Mouse (Mus musculus) intestine, embryonic 15.5 days (tissue): ENCODE results near the gene Bcas1. TPM values are rescaled to one million over a fixed set of nuclear protein-coding genes. Genes with fewer than 3 reads are reported as not detected.
A peak's percentile ranks its signal among the peaks of the same experiment; 100 is the strongest.

Source experiments
- ATAC-seq: fragments of 200-750 bp; cut with Nextera tagmentation; 2 replicates; pipeline ENCODE4 v1.8.0; 2017; ENCODE audit warnings: moderate TSS enrichment, moderate library complexity
- H3K27ac ChIP-seq: fragments of 300-500 bp; sonication (generic); 2 replicates; pipeline ENCODE4 v1.5.1; 2015; ENCODE audit warnings: mild to moderate bottlenecking, inconsistent platforms
- H3K27me3 ChIP-seq: fragments of 300-500 bp; sonication (generic); replicated peaks from 2 replicates; pipeline ENCODE4 v1.6.1; 2015; ENCODE audit warnings: inconsistent platforms
- H3K36me3 ChIP-seq: fragments of 300-500 bp; sonication (generic); 2 replicates; pipeline ENCODE4 v1.6.1; 2015; ENCODE audit warnings: inconsistent platforms
- H3K4me1 ChIP-seq: fragments of 300-500 bp; sonication (generic); replicated peaks from 2 replicates; pipeline ENCODE4 v1.6.1; 2015; ENCODE audit warnings: inconsistent platforms
- H3K4me2 ChIP-seq: fragments of 300-500 bp; sonication (generic); replicated peaks from 2 replicates; pipeline ENCODE4 v1.6.1; 2015; ENCODE audit warnings: mild to moderate bottlenecking, inconsistent platforms
- H3K4me3 ChIP-seq: fragments of 300-500 bp; sonication (generic); replicated peaks from 2 replicates; pipeline ENCODE4 v1.5.1; 2015; ENCODE audit warnings: inconsistent platforms
- H3K9ac ChIP-seq: fragments of 300-500 bp; sonication (generic); 2 replicates; pipeline ENCODE4 v1.6.1; 2015; ENCODE audit warnings: inconsistent platforms
- H3K9me3 ChIP-seq: fragments of 300-500 bp; sonication (generic); 2 replicates; pipeline ENCODE4 v1.6.1; 2016; ENCODE audit warnings: inconsistent platforms
- WGBS: fragments of 180-500 bp; shearing (Covaris S2); methylation state at CpG from one replicate; pipeline ENCODE4 v1.1.7; 2015; 5-methylcytosine and 5-hydroxymethylcytosine counted together
- polyA plus RNA-seq: library from polyadenylated mRNA; unstranded; fragments of >200 nt; fragmentation: Nextera tagmentation; extraction: Ambion mirVana; gene quantifications from 2 replicates; pipeline ENCODE4 v1.2.1, GENCODE M21; 2015

The Bcas1 gene
- polyA plus RNA-seq, 1 experiment from 2014 or later: 6.0 TPM

DNA sequence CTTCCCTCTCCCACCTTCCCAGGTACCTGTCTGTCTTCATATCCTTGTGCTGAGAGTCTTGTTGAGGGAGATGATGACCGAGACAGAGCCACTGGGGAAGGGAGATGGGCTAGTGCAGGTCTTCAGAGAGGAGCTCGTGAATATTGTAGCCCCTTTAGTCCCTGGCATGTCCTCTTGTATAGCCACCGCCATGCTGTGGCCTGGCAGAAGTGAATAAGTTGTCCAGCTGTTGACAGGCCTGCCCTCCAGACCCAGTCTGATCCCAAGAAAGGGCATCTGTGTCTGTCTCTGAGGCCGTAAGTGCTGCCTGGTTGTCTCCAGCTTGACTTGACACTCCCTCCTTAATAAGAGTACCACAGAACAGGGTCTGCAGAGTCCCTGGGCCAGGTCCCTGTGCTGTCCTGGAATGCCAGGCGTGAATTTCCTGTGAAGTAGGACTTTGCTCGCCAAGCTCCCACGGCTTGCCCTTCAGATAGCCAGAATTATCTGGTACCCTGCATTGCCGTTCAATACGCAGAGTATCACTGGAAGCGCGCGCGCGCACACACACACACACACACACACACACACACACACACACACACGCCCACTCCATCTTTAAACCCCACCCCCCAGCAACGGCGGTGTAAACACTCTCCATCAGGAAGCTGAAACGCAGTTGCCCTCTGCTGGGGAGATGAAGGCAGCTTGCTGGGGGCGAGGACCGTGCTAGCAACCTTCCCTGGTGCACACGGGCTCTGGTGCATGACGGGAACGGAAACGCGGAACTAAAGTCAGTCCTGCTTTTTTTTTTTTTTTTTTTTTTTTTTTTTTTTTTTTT lies 108.7 kb downstream of the Bcas1 start:
- 10% methylated on average over 25 of the region's 25 CpGs for WGBS
- ATAC-seq: peak; percentile 90
- peak overlapping the region; percentile 82 for H3K27ac ChIP-seq
- no peaks in the 10 kb centered on the region for H3K27me3 ChIP-seq
- no peaks in the 10 kb centered on the region for H3K36me3 ChIP-seq
- peak overlapping the region; percentile 75 for H3K4me2 ChIP-seq
- H3K9ac ChIP-seq: peak overlapping the region; percentile 20; the same call in 1 of the 2 replicates
- peak overlapping the region; percentile 24 for H3K4me3 ChIP-seq
- peaks cover 16% of the 10 kb centered on the region; the same call in 1 of the 2 replicates for H3K4me1 ChIP-seq
- H3K9me3 ChIP-seq: no peaks in the 10 kb centered on the region

DNA sequence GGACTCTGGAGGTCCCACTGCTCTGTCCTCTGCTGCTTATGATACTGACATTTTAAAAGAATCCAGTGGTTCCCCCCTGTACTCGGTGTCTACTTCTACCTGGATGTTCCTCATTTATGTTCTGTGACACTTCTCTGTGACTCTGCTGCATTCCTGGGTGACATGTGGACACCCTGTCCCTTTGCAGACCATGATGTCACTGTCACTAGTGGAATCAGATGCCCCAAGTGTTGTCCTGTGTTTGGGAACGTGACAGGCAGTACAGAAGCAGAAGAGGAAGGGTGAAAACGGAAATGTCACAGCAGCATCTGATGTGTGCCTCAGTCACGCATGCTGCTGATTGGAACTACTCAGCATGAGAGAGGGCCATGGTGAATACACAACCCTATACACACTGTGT lies 110.9 kb downstream of the Bcas1 start:
- Histone ChIP-seq H3K9me3 (no peaks in the 10 kb centered on the region), H3K27ac (no peak overlapping the region), H3K27me3 (no peaks in the 10 kb centered on the region), H3K36me3 (no peaks in the 10 kb centered on the region), H3K4me1 (peaks cover 15% of the 10 kb centered on the region; the same call in 1 of the 2 replicates), H3K9ac (no peak overlapping the region), H3K4me2 (no peak overlapping the region), H3K4me3 (no peak overlapping the region)
- 87% methylated on average over 4 of the region's 4 CpGs for WGBS
- ATAC-seq: no peak

DNA sequence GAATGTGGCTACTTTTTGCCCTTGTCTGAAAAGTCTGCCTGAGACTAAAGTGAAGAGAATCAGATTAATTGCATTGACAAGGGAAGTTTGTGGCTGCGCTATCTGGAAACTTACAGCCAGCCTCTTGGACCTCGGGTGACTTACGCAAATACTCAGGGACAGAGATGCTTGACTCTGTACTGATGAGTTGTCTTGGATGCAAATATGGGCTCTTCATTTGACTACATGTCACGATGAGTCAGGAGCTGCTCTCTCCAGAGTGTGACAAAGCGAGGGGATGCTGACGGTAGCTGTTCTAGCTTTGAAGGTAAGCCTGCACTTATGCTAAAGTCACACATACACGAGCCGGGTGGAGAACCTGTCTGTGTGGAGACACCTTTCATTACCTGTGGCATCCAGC lies 111.3 kb downstream of the Bcas1 start:
- Histone ChIP-seq H3K27ac (no peak overlapping the region), H3K9ac (no peak overlapping the region), H3K36me3 (no peaks in the 10 kb centered on the region), H3K4me2 (no peak overlapping the region), H3K4me1 (peaks cover 13% of the 10 kb centered on the region; the same call in 1 of the 2 replicates), H3K4me3 (no peak overlapping the region), H3K9me3 (no peaks in the 10 kb centered on the region), H3K27me3 (no peaks in the 10 kb centered on the region)
- ATAC-seq: no peak
- WGBS: 89% methylated on average over 8 of the region's 8 CpGs

DNA sequence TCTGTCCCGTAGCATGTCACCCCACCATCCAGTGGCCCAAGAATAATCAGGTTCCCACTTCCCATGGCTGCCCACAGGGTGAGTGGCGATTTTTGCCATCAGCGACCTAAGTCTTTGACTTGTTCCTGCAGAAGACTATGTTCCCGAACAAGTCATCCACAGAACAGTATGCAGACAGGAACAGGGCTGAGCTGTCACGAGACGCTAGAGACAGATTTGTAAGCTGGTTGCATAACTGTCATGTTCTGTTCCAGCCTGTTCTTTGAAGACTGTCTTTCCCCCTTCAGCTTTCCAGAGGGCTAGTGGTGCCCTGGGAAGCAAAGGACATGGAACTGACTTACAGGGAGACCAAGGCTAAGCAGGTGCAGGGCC lies 116.7 kb downstream of the Bcas1 start:
- ATAC-seq: no peak
- H3K36me3 ChIP-seq: no peaks in the 10 kb centered on the region
- H3K27ac ChIP-seq: 0 out of 2 replicates have a peak overlapping the region, but pooled peaks have one; percentile 19
- no peak overlapping the region for H3K4me3 ChIP-seq
- H3K9ac ChIP-seq: no peak overlapping the region
- 78% methylated on average over 6 of the region's 6 CpGs for WGBS
- no peak overlapping the region for H3K4me2 ChIP-seq
- H3K4me1 ChIP-seq: peaks cover 16% of the 10 kb centered on the region; the same call in 1 of the 2 replicates
- no peaks in the 10 kb centered on the region for H3K9me3 ChIP-seq
- H3K27me3 ChIP-seq: no peaks in the 10 kb centered on the region

DNA sequence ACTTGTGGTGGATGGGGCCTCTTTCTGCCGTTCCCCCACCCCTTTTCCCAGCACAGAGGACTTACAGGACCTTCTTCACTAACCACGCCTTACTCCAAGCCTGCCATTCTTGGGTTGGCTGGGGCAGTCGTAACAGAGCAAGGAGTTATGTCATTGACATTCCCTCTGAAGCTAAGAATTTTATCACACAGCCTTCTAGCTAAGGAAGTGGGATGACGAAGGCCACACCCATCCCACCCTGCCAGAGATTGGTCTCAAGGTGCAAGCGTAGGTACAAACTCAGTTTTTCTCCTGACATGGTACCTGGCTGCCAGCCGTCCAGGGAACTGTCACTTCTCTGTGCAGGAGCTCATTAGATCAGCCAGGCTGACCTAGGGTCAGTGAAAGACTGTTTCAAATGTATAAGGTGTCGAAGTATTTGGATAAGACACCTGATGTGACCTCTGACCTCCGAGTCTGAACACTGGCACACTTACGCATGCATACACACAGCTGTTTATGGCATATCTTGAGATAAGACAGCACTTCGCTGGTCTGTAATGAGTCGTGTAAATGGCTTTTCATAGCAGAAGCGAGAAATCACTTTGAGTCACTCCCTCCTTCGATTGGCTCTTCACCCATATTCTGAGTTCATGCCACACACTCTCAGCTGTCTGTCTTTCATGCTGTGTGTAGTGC lies 117.2 kb downstream of the Bcas1 start:
- Histone ChIP-seq H3K27me3 (no peaks in the 10 kb centered on the region), H3K4me3 (no peak overlapping the region), H3K9me3 (no peaks in the 10 kb centered on the region), H3K27ac (peak overlapping the region; percentile 40; the same call in 1 of the 2 replicates), H3K4me2 (no peak overlapping the region), H3K4me1 (peaks cover 16% of the 10 kb centered on the region; the same call in 1 of the 2 replicates), H3K9ac (no peak overlapping the region), H3K36me3 (no peaks in the 10 kb centered on the region)
- WGBS: 60% methylated on average over 13 of the region's 13 CpGs
- peak; percentile 60 for ATAC-seq

DNA sequence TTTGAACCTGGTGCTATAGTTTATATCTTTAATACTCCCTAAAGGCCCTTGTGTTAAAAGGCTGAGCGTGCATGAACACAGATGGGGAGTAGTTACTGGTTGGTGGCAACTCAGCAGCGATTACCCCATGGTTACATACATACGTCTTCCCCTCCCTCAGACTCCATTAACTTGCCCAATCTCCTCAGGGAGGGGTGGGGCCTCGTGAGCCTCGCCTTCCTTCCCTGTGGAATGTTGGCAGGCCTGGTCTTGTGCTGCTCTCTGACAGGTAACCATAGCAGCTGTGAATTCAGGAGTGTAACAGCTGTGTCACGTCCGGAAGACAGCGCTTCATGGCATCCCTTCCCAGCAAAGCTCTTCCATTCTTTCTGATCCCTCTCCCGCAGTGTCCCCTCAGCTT lies 118.7 kb downstream of the Bcas1 start:
- no peak overlapping the region for H3K27ac ChIP-seq

DNA sequence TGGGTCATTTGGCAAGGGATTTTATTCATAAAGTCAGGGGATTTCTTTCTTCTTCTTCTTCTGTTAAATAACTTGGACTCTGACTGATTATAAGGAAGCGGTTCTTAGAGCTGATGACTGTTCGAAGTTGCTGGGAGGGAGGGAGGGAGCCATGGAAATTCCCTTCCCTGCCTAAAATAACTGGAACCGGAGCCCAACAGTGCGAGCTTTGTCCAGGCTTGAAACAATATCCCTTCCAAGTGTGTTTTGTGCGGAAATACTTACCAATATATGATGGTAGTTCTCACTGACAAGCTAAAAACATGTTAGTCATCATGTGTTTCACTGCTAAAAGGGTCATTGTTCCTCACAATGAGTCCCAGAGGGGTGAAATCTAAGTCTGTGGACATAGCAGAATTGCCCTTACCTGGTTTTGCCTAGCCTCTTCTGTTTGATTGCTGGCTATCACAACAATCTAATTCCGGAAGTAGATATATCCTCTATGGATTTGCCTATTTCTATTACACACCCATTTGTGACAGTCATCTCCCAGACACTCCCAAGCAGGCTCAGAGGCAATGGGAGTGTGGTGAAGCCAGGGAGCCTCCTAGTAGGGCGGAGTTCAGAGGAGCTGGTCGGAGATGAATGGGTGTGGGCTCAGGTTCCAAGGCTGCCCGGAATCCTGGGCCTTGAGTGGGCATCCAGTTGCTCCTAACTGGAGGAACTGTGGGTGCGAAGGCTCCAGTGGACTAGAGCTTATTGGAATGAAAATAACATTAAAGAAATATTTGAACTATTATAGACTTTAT lies 119.4 kb downstream of the Bcas1 start:
- H3K9me3 ChIP-seq: no peaks in the 10 kb centered on the region
- H3K4me1 ChIP-seq: peaks cover 16% of the 10 kb centered on the region; the same call in 1 of the 2 replicates
- H3K9ac ChIP-seq: no peak overlapping the region
- peak; percentile 57 for ATAC-seq
- WGBS: 66% methylated on average over 10 of the region's 10 CpGs
- peak overlapping the region; percentile 27; the same call in 1 of the 2 replicates for H3K27ac ChIP-seq
- H3K36me3 ChIP-seq: no peaks in the 10 kb centered on the region
- no peaks in the 10 kb centered on the region for H3K27me3 ChIP-seq
- H3K4me2 ChIP-seq: no peak overlapping the region
- no peak overlapping the region for H3K4me3 ChIP-seq

More for the DNA sequence above, 118.7 kb downstream of the Bcas1 start:
- no peak overlapping the region for H3K9ac ChIP-seq
- no peak overlapping the region for H3K4me3 ChIP-seq
- no peaks in the 10 kb centered on the region for H3K27me3 ChIP-seq
- no peaks in the 10 kb centered on the region for H3K36me3 ChIP-seq
- peaks cover 16% of the 10 kb centered on the region; the same call in 1 of the 2 replicates for H3K4me1 ChIP-seq
- H3K9me3 ChIP-seq: no peaks in the 10 kb centered on the region
- 39% methylated on average over 9 of the region's 9 CpGs for WGBS
- peak; percentile 65 for ATAC-seq
- H3K4me2 ChIP-seq: no peak overlapping the region

DNA sequence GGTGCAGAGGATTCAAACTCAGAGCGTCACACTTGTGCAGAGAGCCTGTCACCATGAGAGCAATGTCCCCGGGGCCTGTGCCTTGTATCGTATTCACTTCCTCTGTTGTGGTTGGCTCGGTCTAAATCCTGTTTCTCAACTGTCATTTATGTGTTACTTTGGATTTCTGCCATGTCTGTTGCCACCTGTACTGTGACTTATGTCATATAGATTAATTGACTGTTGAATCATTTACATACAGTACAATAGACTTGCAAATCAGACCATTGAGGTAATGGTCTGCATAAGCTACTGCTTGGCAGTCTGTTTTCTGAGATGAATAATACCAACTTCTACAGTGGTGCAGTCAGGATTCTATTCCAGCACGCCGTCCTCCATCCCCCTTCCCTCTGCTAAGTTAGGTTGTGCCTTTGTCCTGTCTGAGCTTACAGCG lies 120.0 kb downstream of the Bcas1 start:
- Histone ChIP-seq H3K9me3 (no peaks in the 10 kb centered on the region), H3K27ac (no peak overlapping the region), H3K36me3 (no peaks in the 10 kb centered on the region), H3K4me1 (peaks cover 16% of the 10 kb centered on the region; the same call in 1 of the 2 replicates), H3K4me2 (no peak overlapping the region), H3K4me3 (no peak overlapping the region), H3K9ac (no peak overlapping the region), H3K27me3 (no peaks in the 10 kb centered on the region)
- 72% methylated on average over 7 of the region's 7 CpGs for WGBS
- ATAC-seq: no peak

DNA sequence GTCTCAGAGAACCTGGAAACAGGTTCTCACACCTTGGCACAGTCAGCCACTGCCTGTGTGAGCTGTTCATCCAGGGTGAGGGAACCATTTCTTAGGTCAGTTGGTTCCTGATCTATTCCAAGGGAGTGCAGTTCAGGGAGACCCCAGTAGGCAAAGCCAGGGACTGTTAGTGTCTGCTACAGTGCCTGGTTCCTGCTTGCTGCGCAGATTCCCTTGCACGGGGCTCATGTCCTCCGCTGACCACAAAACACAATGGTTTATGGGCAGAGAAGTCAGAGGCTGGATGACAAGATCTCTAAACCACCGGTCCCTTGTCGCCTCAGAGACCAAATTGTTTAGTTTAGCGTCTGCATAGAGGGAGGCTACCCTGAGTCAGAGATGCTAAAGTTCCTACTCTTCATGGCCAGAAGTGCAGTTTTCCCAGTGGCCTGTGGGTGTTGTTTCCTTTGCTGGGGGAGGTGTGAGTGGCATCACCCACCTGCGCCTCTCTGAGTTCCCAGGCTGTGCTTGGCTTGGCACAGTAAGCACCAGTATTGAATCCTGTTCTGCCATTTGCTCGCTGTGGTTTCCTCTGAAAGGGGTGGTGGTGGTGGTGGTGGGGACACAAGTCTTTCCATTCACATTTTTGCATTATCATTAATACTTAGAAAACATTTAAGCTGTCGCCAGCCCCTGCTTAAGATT lies 120.9 kb downstream of the Bcas1 start:
- Histone ChIP-seq H3K9ac (no peak overlapping the region), H3K9me3 (no peaks in the 10 kb centered on the region), H3K27me3 (no peaks in the 10 kb centered on the region), H3K4me2 (no peak overlapping the region), H3K4me3 (no peak overlapping the region), H3K27ac (no peak overlapping the region), H3K4me1 (peaks cover 16% of the 10 kb centered on the region; the same call in 1 of the 2 replicates), H3K36me3 (no peaks in the 10 kb centered on the region)
- WGBS: 62% methylated on average over 9 of the region's 9 CpGs
- no peak for ATAC-seq

DNA sequence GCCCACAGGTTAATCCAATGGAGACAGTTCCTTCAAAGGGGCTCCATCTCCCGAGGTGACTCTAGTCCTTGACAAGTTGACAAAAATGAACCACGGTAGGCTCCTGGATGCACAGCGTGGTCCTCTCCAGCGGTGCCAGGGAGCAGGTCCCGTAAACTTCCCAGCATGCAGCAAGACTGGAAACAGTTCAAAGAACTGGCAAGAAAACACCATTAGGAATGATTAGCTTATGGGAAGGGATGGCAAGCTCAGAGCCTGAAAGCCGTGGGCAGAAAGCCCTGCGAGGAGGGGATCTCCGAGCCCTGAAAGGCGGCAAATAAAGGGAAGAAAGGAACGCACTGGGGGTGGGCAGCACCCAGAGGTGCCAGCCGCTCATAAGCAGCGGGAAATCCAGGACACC lies 122.9 kb downstream of the Bcas1 start:
- H3K4me1 ChIP-seq: peaks cover 11% of the 10 kb centered on the region; the same call in 1 of the 2 replicates
- H3K4me2 ChIP-seq: no peak overlapping the region
- H3K36me3 ChIP-seq: no peaks in the 10 kb centered on the region
- H3K9ac ChIP-seq: no peak overlapping the region
- no peak overlapping the region for H3K4me3 ChIP-seq
- 76% methylated on average over 12 of the region's 12 CpGs for WGBS
- no peak overlapping the region for H3K27ac ChIP-seq
- no peak for ATAC-seq
- no peaks in the 10 kb centered on the region for H3K27me3 ChIP-seq
- no peaks in the 10 kb centered on the region for H3K9me3 ChIP-seq

DNA sequence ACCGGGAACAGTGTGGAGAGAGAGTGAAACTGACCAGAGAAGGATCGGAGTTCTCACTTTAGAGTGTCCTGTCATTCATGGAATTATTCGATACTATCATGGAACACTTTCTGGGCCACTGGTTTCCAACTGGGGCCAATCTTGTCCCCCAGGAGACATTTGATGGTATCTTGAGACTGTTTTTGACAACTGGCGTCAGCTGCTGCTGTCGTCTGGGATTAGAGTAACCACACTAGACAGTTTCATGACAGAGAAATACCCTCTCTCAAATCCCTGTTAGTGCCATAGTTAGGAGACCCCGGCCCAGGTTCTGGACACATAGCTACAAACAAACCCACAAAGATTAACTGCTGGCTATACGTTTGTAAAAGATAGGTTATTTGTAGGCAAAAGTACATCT lies 124.0 kb downstream of the Bcas1 start:
- 87% methylated on average over 7 of the region's 7 CpGs for WGBS
- 0 out of 2 replicates have a peak, but pooled peaks cover 4% of the 10 kb centered on the region for H3K4me1 ChIP-seq

More for the DNA sequence above, 124.0 kb downstream of the Bcas1 start:
- no peaks in the 10 kb centered on the region for H3K36me3 ChIP-seq
- no peak overlapping the region for H3K4me2 ChIP-seq
- H3K9me3 ChIP-seq: no peaks in the 10 kb centered on the region
- H3K27ac ChIP-seq: no peak overlapping the region
- H3K9ac ChIP-seq: no peak overlapping the region
- no peaks in the 10 kb centered on the region for H3K27me3 ChIP-seq
- no peak overlapping the region for H3K4me3 ChIP-seq
- ATAC-seq: no peak
